Mouse (Mus musculus): ENCODE data around the gene Abcg5. TPM values are rescaled to one million over a fixed set of nuclear protein-coding genes. Genes with fewer than 3 reads are reported as not detected.

The Abcg5 gene
- total RNA-seq, 2 experiments from 2014 or later: not detected

DNA sequence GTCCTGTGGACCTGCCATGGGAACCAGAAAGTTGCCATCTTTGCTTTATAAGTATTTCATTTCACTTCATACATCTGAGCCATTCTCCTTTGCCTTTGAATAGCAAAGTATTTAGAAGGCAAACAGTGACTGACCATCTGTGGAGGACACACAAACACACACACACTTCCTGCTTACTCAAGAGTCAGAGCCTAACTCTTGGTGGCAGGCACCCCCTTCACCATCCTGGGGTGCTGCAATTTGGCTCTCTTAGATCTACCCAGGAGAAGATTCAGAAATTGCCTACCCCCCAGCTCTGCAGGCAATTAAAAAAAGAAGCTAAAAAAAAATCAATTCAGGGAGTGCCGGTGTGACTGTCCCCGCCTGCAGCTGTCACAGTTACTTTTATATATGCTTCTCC lies 36.3 kb downstream of the Abcg5 start:
- DNase-seq: no peak
- intact Hi-C loops (cut with DNase I): no loop called here

DNA sequence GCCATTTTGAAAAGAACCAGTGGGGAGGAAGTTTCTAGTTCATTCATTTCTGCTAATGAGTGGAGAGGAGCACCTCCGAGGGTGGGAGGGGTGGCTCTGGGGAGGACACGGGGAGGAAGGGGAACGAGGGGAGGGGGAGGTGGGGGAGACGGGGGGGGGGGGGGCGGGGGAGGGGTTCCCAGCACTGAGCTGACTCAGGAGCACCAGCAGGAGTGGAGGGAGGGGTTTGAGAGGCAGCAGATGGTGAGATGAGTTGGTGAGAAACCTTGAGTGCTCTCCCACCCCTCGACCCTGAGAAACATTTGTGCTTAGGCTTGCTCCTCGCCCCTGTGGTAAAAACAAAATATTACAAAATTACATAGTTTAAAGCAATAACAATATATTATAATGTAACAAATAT lies 36.9 kb downstream of the Abcg5 start:
- DNase-seq: no peak
- intact Hi-C loops (cut with DNase I): no loop called here

- intact Hi-C loops (cut with DNase I): no loop called here
- no peak for DNase-seq
These were observed 37.7 kb downstream of the Abcg5 start for GRCm38 (mm10) chr17:84645119-84645518.

DNA sequence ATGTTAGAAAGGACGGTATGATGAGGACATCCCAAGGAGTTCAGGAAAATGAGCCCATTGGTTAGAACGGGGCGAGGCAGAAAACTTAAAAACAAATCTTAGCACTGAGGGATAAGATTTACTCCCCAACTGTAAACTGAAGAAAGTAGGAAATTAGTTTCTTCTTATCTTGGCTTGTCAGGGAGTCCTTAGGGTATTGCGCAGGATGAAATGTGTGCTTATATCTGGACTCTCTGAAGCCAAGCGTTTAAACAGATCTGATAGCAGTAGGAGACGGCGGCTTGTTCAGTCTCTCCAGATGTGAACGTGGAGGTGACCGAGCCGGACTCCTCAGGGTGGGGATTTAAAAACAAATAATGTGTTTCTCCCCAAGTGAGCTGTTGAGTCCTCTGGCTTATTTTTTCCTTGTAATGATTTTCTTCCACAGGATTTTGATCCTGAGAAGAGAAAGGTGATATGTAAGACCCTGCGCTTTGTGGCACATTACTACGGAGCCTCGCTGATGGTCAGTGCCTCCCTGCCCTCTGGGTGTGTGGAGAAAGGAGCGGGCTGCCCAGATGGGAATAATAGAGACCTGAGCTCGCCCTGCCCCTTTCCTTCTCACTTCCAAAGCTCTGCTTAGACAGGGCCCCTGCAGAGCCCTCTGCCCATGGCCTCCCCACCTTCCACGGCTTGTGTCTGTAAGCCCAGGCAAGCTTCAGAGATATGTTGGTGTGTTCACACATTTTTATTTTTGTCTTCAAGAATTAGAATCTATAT lies 38.3 kb downstream of the Abcg5 start:
- no peak for DNase-seq
- intact Hi-C loops (cut with DNase I): no loop called here

DNA sequence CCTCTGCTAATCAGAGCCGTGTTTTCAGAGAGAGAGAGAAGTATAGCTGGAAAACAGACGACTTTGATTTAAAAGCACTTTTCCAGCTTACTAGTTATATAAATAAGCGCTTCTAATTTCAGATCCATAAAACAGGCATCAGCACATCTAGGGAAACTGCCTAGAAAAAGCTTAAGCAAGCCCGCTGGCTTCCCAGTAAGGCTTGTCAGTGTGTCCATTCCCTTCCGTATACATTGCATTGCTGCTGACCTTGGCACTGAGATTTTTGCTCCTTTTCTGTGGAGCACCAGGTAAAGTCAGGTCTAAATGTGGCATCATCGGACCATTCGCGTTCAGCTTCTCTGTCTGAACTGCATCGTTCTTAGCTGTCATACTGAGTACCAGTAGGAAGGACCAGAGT lies 40.5 kb downstream of the Abcg5 start:
- no peak for DNase-seq
- intact Hi-C loops (cut with DNase I): no loop called here

DNA sequence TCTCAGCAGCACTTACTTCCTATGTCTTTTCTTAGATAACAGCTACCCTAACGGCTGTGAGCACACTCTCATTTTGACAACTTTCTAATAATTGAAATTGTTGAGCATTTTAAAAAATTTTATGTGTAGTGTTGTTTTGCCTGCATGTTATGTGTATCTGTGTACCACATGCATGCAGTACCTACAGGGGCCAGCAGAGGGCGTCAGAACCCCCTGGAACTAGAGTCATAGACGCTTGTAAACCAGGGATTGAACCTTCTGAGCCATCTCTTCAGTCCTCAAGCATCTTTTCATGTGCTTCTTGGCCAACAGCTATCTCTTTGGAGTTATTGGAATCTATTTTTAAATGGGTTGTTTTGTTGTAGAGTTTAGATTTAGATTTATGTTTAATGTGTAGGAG lies 40.9 kb downstream of the Abcg5 start:
- peak; percentile 21 to 49 for DNase-seq
- intact Hi-C loops (cut with DNase I): no loop called here

- intact Hi-C loops (cut with DNase I): no loop called here
These were observed 42.9 kb downstream of the Abcg5 start for GRCm38 (mm10) chr17:84639796-84640378.

GRCm38 (mm10) chr17:84637971-84638370 lies 44.8 kb downstream of the Abcg5 start:
- intact Hi-C loops (cut with DNase I): no loop called here
- no peak for DNase-seq

More at GRCm38 (mm10) chr17:84639796-84640378, 42.9 kb downstream of the Abcg5 start:
- no peak for DNase-seq

DNA sequence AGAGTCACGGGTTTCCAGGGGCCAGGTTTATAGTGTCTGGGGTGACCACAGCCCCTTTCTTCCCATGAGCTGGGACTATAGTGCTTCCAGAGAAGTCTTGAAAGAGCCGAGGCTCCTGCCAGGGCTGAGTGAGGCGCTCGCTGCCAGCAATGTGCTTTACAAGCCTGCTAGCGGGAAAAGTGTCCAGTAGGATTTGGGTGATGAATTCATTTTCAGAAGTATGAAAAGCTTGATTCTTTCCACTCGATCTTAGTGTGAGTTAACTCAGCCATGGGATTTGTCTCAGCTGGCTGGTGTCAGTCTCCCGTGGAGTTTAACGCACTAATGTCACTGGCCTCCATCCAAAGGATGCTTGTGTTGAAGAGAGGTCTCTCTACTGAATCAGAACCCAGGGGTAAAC lies 46.5 kb downstream of the Abcg5 start:
- intact Hi-C loops (cut with DNase I): no loop called here
- DNase-seq: peak in 1 of 2 experiments; percentile 23

DNA sequence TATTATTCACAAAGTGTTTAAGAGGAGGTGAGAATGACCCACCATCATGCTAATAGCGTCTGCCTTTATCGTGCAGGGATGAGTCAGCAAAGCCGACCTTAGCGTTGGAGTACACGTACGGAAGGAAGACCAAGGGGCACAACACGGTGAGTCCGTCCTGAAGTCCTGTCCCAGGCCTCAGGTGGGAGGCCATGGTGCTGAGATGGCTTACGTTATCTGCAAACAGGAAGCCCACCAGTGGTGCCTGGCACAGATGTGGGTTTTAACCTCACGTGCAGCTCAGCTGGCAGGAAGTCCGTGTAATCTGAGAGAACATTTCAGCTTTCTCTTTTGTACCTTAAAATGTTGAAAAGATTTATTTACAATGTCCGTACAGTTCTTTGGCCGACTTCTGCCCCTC lies 49.4 kb downstream of the Abcg5 start:
- no peak for DNase-seq
- intact Hi-C loops (cut with DNase I): no loop called here

- no peak for DNase-seq
- intact Hi-C loops (cut with DNase I): no loop called here
These were observed 51.0 kb downstream of the Abcg5 start for GRCm38 (mm10) chr17:84631836-84632235.

GRCm38 (mm10) chr17:84628611-84629010 lies 54.2 kb downstream of the Abcg5 start:
- no peak for DNase-seq
- intact Hi-C loops (cut with DNase I): loop anchor here (10.0 kb wide), 1 partner anchor 764 kb away; no protein-coding TSS in a partner anchor

- DNase-seq: no peak
- intact Hi-C loops (cut with DNase I): loop anchor here (10.0 kb wide), 1 partner anchor 763 kb away; no protein-coding TSS in a partner anchor
These were observed 55.1 kb downstream of the Abcg5 start for GRCm38 (mm10) chr17:84627721-84628120.

DNA sequence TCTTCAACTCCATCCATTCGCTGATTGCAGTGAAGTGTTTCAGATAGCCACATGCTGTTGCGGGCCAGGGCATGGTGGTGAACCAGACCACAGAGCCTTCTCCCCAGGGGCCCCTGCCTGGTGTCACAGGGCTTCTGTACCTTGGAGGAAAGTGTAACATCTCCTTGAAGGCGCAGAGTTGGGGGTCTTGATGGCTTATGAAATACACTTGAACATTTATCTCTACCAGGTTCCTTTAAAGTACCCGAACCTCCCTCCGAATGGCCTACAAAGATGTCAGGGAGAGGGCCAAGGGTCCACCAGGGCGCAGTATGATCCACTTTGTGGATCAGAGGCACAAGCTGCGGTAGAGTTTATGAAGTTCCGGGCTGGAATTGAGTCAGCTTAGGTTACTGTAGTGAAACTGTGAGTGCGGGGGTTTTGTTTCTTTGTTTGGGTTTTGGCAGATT lies 55.9 kb downstream of the Abcg5 start:
- intact Hi-C loops (cut with DNase I): loop anchor here (10.0 kb wide), 1 partner anchor 762 kb away; no protein-coding TSS in a partner anchor
- DNase-seq: no peak

DNA sequence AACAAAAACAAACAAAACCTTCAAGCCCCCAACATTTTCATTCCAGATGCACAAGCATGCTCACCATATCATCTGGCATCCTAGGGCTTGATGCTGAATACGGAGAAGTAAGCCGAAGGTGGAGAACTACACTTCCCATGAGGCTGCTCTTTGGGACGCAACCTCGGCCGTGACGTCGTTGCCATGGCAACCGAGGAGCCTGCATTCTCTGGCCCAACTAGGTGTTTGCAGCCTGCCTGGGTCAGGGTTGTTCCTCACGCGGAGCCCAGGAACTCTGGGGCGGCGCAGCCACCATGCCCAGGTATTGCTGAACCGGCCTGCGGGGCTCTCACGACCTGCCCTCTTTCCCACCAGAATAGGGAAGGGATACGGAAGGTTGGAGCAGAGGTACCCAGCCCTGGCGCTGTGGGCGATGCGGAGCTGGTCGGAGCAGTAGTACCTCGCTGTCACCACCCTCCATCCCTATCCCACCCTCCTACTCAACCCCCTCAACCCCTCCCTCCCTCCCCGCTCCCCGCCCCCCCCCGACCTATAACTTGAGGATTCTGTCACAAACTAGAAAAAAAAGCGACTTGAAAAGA lies 56.4 kb downstream of the Abcg5 start, which contains the start of gene Dync2li1:
Gene Dync2li1, plus strand, starts transcription at position 221 of the 581 bp plus-strand sequence.
- peak; percentile 85 to 90 for DNase-seq
- intact Hi-C loops (cut with DNase I): loop anchor here (10.0 kb wide), 1 partner anchor 762 kb away; no protein-coding TSS in a partner anchor

GRCm38 (mm10) chr17:84622873-84623272 lies 59.9 kb downstream of the Abcg5 start:
- DNase-seq: no peak
- intact Hi-C loops (cut with DNase I): loop anchor here (10.0 kb wide), 1 partner anchor 758 kb away; no protein-coding TSS in a partner anchor

- intact Hi-C loops (cut with DNase I): loop anchor here (10.0 kb wide), 1 partner anchor 757 kb away; no protein-coding TSS in a partner anchor
- no peak for DNase-seq
These were observed 60.8 kb downstream of the Abcg5 start for GRCm38 (mm10) chr17:84622028-84622427.

DNA sequence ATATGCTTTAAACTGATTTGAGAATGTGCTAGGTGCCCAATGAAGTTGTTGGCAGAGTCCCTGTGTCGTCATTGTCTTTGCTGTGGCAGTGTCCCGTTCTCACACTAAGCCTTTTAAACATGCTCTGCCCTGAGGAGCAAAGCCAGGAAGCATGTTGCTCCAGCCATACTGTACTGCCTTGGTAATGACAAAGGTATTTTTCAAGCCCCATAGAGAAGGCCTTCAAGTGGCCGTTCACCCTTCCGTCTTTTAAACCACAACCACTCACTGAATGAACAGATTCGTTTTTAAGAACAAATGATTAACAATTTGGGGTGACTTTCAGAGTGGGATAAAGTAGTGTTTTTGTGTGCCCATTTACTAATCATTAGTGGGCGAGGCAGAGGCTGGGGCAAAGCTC lies 61.6 kb downstream of the Abcg5 start:
- intact Hi-C loops (cut with DNase I): loop anchor here (10.0 kb wide), 1 partner anchor 756 kb away; no protein-coding TSS in a partner anchor
- DNase-seq: no peak

DNA sequence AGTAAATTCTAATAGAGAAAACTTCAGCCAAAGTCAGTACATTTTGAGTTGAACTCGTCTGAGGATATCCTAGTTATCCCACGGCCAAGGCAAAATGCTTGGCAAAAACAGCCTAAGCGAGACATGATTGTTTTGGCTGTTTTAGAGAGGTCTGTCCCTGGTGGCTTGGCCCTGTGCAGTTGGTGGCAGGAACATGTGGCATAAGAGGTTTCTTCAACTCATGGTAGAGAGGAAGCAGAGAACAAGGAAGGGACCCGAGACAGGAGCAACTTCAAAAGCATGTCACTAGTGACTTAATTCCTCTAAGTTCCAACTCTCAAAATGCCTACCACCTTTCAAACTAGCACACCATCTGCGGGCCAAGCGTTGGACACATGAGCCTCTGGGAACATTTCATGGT lies 62.2 kb downstream of the Abcg5 start:
- no peak for DNase-seq
- intact Hi-C loops (cut with DNase I): loop anchor here (10.0 kb wide), 1 partner anchor 756 kb away; no protein-coding TSS in a partner anchor

DNA sequence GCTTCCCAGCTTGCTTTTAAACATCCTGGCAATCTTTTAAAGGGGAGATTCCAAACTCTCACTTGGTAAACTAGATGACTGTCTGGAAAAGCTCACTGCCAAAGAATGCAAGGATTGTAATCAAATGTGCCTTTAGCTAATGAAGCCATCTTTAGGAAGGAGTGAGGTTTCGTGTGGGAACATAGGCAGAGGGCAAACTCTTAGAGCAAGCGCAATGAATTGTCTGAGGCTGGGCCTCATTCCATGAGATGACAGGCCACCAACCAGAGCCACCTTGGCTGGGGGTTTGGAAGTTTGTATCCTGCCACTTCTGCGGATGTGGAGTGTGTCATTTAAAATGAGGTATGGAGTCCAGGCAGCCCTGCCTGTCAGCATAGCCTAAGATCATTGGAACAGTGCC lies 62.7 kb downstream of the Abcg5 start:
- DNase-seq: no peak
- intact Hi-C loops (cut with DNase I): loop anchor here (10.0 kb wide), 1 partner anchor 755 kb away; no protein-coding TSS in a partner anchor

DNA sequence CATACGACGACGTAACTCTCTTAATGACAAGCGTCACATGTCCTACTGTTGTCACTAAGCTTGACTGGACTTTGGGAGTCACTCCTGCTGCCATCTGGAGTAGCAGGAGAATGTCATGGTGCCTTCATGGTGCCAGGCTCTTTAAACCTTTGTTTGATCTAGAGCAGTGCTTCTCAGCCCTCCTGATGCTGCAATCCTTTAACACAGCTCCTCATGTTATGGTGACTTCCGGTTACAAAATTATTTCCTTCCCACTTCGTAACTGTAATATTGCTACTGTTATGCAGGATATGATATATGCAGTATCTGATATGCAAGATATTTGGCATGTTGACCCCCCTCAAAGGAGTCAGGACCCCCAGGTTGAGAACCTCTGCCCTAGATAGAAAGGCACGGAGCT lies 63.7 kb downstream of the Abcg5 start:
- intact Hi-C loops (cut with DNase I): no loop called here
- DNase-seq: no peak

Data from heart, postnatal 14 days (tissue).